Mouse (Mus musculus): ENCODE results near the gene Olfr56. TPM values are rescaled to one million over a fixed set of nuclear protein-coding genes. Genes with fewer than 3 reads are reported as not detected.

Olfr56 gene
- polyA plus RNA-seq, 1 experiment from 2014 or later: not detected

GRCm38 (mm10) chr11:49101500-49101899, 122.8 kb downstream of the Olfr56 start:
- Histone ChIP-seq H3K9ac (no peak overlapping the region), H3K4me3 (no peak overlapping the region), H3K27ac (no peak overlapping the region), H3K4me2 (replicated peaks) (no peak overlapping the region), H3K9me3 (no peaks in the 10 kb centered on the region), H3K4me1 (peaks cover 5% of the 10 kb centered on the region; the same call in 1 of the 2 replicates), H3K36me3 (no peaks in the 10 kb centered on the region), H3K27me3 (no peaks in the 10 kb centered on the region)
- 43% methylated on average over 5 of the region's 5 CpGs for WGBS
- no peak for ATAC-seq (ENCODE audit: insufficient number of reproducible peaks, insufficient read depth, low FRiP score, low TSS enrichment)

- ATAC-seq (ENCODE audit: insufficient number of reproducible peaks, insufficient read depth, low FRiP score, low TSS enrichment): no peak
- no peak overlapping the region for H3K27ac ChIP-seq
- H3K27me3 ChIP-seq: no peaks in the 10 kb centered on the region
- peaks cover 5% of the 10 kb centered on the region; the same call in 1 of the 2 replicates for H3K4me1 ChIP-seq
- no peaks in the 10 kb centered on the region for H3K36me3 ChIP-seq
- no peak overlapping the region for H3K4me2 ChIP-seq (replicated peaks)
- WGBS: 15% methylated on average over 8 of the region's 8 CpGs
- H3K9me3 ChIP-seq: no peaks in the 10 kb centered on the region
- H3K4me3 ChIP-seq: no peak overlapping the region
- H3K9ac ChIP-seq: no peak overlapping the region
These were observed 124.5 kb downstream of the Olfr56 start for GRCm38 (mm10) chr11:49103047-49103693.

- Histone ChIP-seq H3K4me3 (no peak overlapping the region), H3K9ac (no peak overlapping the region), H3K27ac (no peak overlapping the region), H3K9me3 (no peaks in the 10 kb centered on the region), H3K36me3 (no peaks in the 10 kb centered on the region), H3K4me2 (replicated peaks) (no peak overlapping the region), H3K27me3 (no peaks in the 10 kb centered on the region), H3K4me1 (peaks cover 5% of the 10 kb centered on the region; the same call in 1 of the 2 replicates)
- 69% methylated on average over 1 of the region's 1 CpGs for WGBS
- ATAC-seq (ENCODE audit: insufficient number of reproducible peaks, insufficient read depth, low FRiP score, low TSS enrichment): no peak
These were observed 127.1 kb downstream of the Olfr56 start for GRCm38 (mm10) chr11:49105752-49106151.

GRCm38 (mm10) chr11:49107650-49108537, 129.2 kb downstream of the Olfr56 start:
- no peak overlapping the region for H3K4me2 ChIP-seq (replicated peaks)
- H3K36me3 ChIP-seq: no peaks in the 10 kb centered on the region
- H3K9me3 ChIP-seq: no peaks in the 10 kb centered on the region
- no peak overlapping the region for H3K4me3 ChIP-seq
- peaks cover 4% of the 10 kb centered on the region; the same call in 1 of the 2 replicates for H3K4me1 ChIP-seq
- no peak overlapping the region for H3K27ac ChIP-seq
- 49% methylated on average over 10 of the region's 10 CpGs for WGBS
- H3K27me3 ChIP-seq: no peaks in the 10 kb centered on the region
- no peak overlapping the region for H3K9ac ChIP-seq
- no peak for ATAC-seq (ENCODE audit: insufficient number of reproducible peaks, insufficient read depth, low FRiP score, low TSS enrichment)

- WGBS: 36% methylated on average over 1 of the region's 1 CpGs
- H3K27me3 ChIP-seq: no peaks in the 10 kb centered on the region
- H3K4me2 ChIP-seq (replicated peaks): no peak overlapping the region
- H3K9me3 ChIP-seq: no peaks in the 10 kb centered on the region
- no peaks in the 10 kb centered on the region for H3K4me1 ChIP-seq
- no peak overlapping the region for H3K4me3 ChIP-seq
- no peak overlapping the region for H3K9ac ChIP-seq
- no peak for ATAC-seq (ENCODE audit: insufficient number of reproducible peaks, insufficient read depth, low FRiP score, low TSS enrichment)
- no peak overlapping the region for H3K27ac ChIP-seq
- H3K36me3 ChIP-seq: no peaks in the 10 kb centered on the region
These were observed 130.1 kb downstream of the Olfr56 start for GRCm38 (mm10) chr11:49108833-49109232.

- H3K36me3 ChIP-seq: no peaks in the 10 kb centered on the region
- H3K27me3 ChIP-seq: no peaks in the 10 kb centered on the region
- H3K4me3 ChIP-seq: no peak overlapping the region
- H3K4me1 ChIP-seq: no peaks in the 10 kb centered on the region
- WGBS: 57% methylated on average over 1 of the region's 1 CpGs
- no peaks in the 10 kb centered on the region for H3K9me3 ChIP-seq
- no peak overlapping the region for H3K9ac ChIP-seq
- H3K4me2 ChIP-seq (replicated peaks): no peak overlapping the region
- ATAC-seq (ENCODE audit: insufficient number of reproducible peaks, insufficient read depth, low FRiP score, low TSS enrichment): no peak
- no peak overlapping the region for H3K27ac ChIP-seq
These were observed 132.3 kb downstream of the Olfr56 start for GRCm38 (mm10) chr11:49111000-49111399.

- Histone ChIP-seq H3K9me3 (no peaks in the 10 kb centered on the region), H3K36me3 (no peaks in the 10 kb centered on the region), H3K27me3 (no peaks in the 10 kb centered on the region), H3K4me1 (no peaks in the 10 kb centered on the region), H3K4me3 (no peak overlapping the region), H3K4me2 (replicated peaks) (no peak overlapping the region), H3K27ac (no peak overlapping the region), H3K9ac (no peak overlapping the region)
- ATAC-seq (ENCODE audit: insufficient number of reproducible peaks, insufficient read depth, low FRiP score, low TSS enrichment): no peak
- 87% methylated on average over 6 of the region's 6 CpGs for WGBS
These were observed 134.0 kb downstream of the Olfr56 start for GRCm38 (mm10) chr11:49112624-49113219.

- Histone ChIP-seq H3K9ac (no peak overlapping the region), H3K36me3 (no peaks in the 10 kb centered on the region), H3K4me3 (no peak overlapping the region), H3K9me3 (no peaks in the 10 kb centered on the region), H3K27me3 (no peaks in the 10 kb centered on the region), H3K4me2 (replicated peaks) (no peak overlapping the region), H3K27ac (no peak overlapping the region), H3K4me1 (no peaks in the 10 kb centered on the region)
- no peak for ATAC-seq (ENCODE audit: insufficient number of reproducible peaks, insufficient read depth, low FRiP score, low TSS enrichment)
- 71% methylated on average over 2 of the region's 2 CpGs for WGBS
These were observed 135.5 kb downstream of the Olfr56 start for GRCm38 (mm10) chr11:49114158-49114557.

GRCm38 (mm10) chr11:49114774-49115173, 136.1 kb downstream of the Olfr56 start, which contains the start of gene Olfr1396:
Gene Olfr1396 (minus strand): TSS chr11:49114874.
- no peak within 1 kb of the TSS for H3K9ac ChIP-seq
- H3K27me3 ChIP-seq: no peaks in the 10 kb centered on the region
- no peaks in the 10 kb centered on the region for H3K4me1 ChIP-seq
- no peak within 1 kb of the TSS for H3K4me2 ChIP-seq (replicated peaks)
- ATAC-seq (ENCODE audit: insufficient number of reproducible peaks, insufficient read depth, low FRiP score, low TSS enrichment): no peak
- no peak within 1 kb of the TSS for H3K4me3 ChIP-seq
- H3K36me3 ChIP-seq: no peaks in the 10 kb centered on the region
- no peaks in the 10 kb centered on the region for H3K9me3 ChIP-seq
- no peak within 1 kb of the TSS for H3K27ac ChIP-seq

- no peaks in the 10 kb centered on the region for H3K9me3 ChIP-seq
- H3K36me3 ChIP-seq: no peaks in the 10 kb centered on the region
- WGBS: 74% methylated on average over 3 of the region's 3 CpGs
- no peaks in the 10 kb centered on the region for H3K4me1 ChIP-seq
- no peak overlapping the region for H3K4me2 ChIP-seq (replicated peaks)
- no peak overlapping the region for H3K9ac ChIP-seq
- H3K4me3 ChIP-seq: no peak overlapping the region
- no peak for ATAC-seq (ENCODE audit: insufficient number of reproducible peaks, insufficient read depth, low FRiP score, low TSS enrichment)
- H3K27me3 ChIP-seq: no peaks in the 10 kb centered on the region
- no peak overlapping the region for H3K27ac ChIP-seq
These were observed 140.9 kb downstream of the Olfr56 start for GRCm38 (mm10) chr11:49119635-49120034.

- WGBS: 84% methylated on average over 2 of the region's 2 CpGs
These were observed 145.5 kb downstream of the Olfr56 start for GRCm38 (mm10) chr11:49124169-49124568.

More at GRCm38 (mm10) chr11:49124169-49124568, 145.5 kb downstream of the Olfr56 start:
- Histone ChIP-seq H3K4me3 (no peak overlapping the region), H3K27ac (no peak overlapping the region), H3K9ac (no peak overlapping the region), H3K4me1 (no peaks in the 10 kb centered on the region), H3K4me2 (replicated peaks) (no peak overlapping the region), H3K36me3 (no peaks in the 10 kb centered on the region), H3K27me3 (no peaks in the 10 kb centered on the region), H3K9me3 (no peaks in the 10 kb centered on the region)
- no peak for ATAC-seq (ENCODE audit: insufficient number of reproducible peaks, insufficient read depth, low FRiP score, low TSS enrichment)
